Mouse (Mus musculus) ES-Bruce4 (cell line): ENCODE results near the gene Rexo1.

Source experiments
- CTCF ChIP-seq: IDR thresholded peaks from one replicate; pipeline ENCODE4 v1.8.1; 2011; ENCODE audit warnings: low read depth, low read length
- EP300 ChIP-seq: IDR thresholded peaks from 2 replicates; pipeline ENCODE4 v1.6.1; 2011; ENCODE audit warnings: low read depth, low read length; ENCODE audit not compliant: insufficient read depth
- POLR2A ChIP-seq: IDR thresholded peaks from one replicate; pipeline ENCODE4 v1.8.1; 2011; ENCODE audit warnings: low read length; ENCODE audit not compliant: insufficient read depth

DNA sequence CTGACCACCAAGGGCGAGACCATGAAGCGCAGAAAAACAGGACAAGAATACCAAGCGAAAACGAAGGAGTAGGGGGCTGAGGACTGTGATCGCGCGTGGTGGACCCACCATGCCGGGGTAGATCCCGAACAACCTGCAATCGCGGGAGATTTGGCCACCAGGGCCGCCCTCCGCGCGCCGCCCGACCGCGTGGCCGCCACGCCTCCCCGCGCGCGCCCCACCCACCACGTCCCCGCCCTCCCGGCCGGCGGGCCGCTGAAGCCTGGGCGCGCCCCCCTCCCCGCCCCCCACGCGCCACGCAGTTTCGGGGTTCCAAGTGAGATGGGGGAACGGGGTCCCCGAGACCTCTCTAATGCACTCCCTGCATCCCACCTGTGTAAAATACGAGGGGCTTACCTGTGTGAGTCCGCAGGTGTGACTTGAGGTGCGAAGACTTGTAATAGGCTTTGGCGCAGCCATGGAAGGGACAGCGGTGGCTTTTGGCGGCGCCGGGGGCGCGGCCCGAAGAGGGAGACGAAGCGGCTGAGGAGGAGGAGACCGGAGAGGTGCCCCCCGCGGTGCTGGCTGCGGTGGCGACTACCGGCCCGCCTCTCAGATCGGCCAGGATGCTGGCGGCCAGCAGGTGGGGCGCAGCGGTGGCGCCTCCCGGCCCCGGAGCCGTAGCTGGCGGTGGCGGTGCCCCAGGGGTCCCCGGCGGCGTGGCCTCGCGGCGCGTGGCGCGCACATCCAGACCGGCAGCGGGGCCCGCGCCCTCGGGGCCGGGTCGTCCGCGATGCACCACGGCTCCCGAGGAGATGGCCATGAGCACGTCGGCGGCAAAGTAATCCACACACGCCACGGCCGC is 15.2 kb upstream of the Rexo1 start:
- no peak for TF ChIP-seq CTCF
- no peak for TF ChIP-seq POLR2A
- TF ChIP-seq EP300, result no peak
